In the genomic region with DNA sequence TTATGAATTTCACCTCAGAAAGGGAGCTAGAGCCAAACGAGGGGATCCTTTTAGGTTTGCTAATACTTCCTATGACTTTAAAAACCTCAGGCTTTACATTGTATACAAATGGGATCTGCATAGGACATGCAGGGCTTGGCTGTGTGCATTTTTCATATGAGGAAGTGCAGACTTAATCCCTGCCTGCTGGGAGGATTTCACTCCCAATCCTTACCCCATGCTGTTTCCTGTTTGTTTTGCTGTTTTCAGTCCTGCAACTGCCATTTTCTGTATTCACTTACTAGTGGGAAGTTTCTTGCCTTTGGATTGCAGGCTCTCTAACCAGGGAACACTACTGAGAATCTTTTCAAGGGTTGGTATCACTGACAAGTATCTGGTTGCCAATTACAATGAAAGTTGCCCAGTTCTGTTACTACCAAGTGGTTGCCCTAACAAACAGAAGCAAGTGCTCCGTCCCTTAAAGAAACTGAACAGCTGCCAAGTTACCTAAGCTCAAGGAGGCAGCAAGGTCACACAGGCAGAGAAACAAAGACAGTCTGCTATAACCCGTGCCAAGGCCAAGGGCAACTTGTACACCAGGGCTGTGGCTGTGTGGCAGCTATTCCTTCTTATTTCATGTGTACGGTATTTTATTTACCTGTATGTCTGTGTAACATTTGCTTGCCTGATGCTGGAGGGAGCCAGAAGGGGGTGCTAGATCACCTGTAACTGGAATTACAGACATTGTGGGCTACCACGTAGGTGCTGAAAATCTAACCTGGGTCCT, we compare ENCODE assay signal across 11 mouse cellular contexts. TPM values are rescaled to one million over a fixed set of nuclear protein-coding genes. Genes with fewer than 3 reads are reported as not detected.
DNase-seq lines count a peak whose midpoint lies in the region; ATAC-seq and TF ChIP-seq lines count a peak whose summit lies in the region.
"Had no signal": no experiment of that assay in that cellular context is flagged by ENCODE, and none has a peak within 500 bp of the region (broad histone marks: within the 10 kb centered on the region; RNA-seq: fewer than 3 reads in every experiment).

No protein-coding gene starts in this region.

- H3K4me3 ChIP-seq in heart, embryonic 11.5 days (ENCODE audit: low read depth, low read length), result no peak overlapping the region
- no peak overlapping the region for H3K4me3 ChIP-seq in MEL (ENCODE audit: control insufficient read depth in 1 of 2, insufficient read depth in 1 of 2, low read depth in 2 of 2, low read length in 2 of 2)
- H3K4me3 ChIP-seq in hindbrain, embryonic 12.5 days, result no peak overlapping the region
- H3K4me3 ChIP-seq: hindbrain, embryonic 13.5 days had no signal

- H3K9ac ChIP-seq in heart, embryonic 11.5 days (ENCODE audit: low read depth, low read length), result no peak overlapping the region
- no peak overlapping the region for H3K9ac ChIP-seq in MEL (ENCODE audit: control insufficient read depth, low read depth, low read length, poor library complexity, severe bottlenecking)
- H3K9ac ChIP-seq in hindbrain, embryonic 12.5 days, result no peak overlapping the region
- H3K9ac ChIP-seq: hindbrain, embryonic 13.5 days had no signal

- no peak overlapping the region for H3K27ac ChIP-seq in heart, embryonic 11.5 days (ENCODE audit: low read depth, low read length)
- no peak overlapping the region for H3K27ac ChIP-seq in MEL (ENCODE audit: control insufficient read depth, low read depth, low read length)
- no peak overlapping the region for H3K27ac ChIP-seq in hindbrain, embryonic 12.5 days
- H3K27ac ChIP-seq: hindbrain, embryonic 13.5 days had no signal

- H3K79me2 ChIP-seq in MEL (ENCODE audit: control insufficient read depth, insufficient read depth, low read length, poor library complexity), result no peaks in the 10 kb centered on the region

- 76% methylated on average over 5 of the region's 5 CpGs for WGBS in heart, embryonic 11.5 days (ENCODE audit: insufficient replicate concordance)
- 71% methylated on average over 5 of the region's 5 CpGs for WGBS in hindbrain, embryonic 12.5 days

- peak; percentile 11 to 23 for DNase-seq in heart, adult 18-20 months
- peak; percentile 28 to 59 for DNase-seq in lung, adult 18-20 months
- DNase-seq in lung, postnatal 14 days, result no peak
- DNase-seq in MEL (ENCODE audit: low read depth, low spot score), result peak; percentile 21
- DNase-seq in kidney, postnatal 25 days, result peak; percentile 28 to 46
- DNase-seq in layer of hippocampus, adult 8-10 months (ENCODE audit: low spot score in 2 of 2), result no peak
- DNase-seq: cerebellum, postnatal 25 days; layer of hippocampus, postnatal 36 days had no signal

- TF ChIP-seq POLR2A in MEL (IDR thresholded peaks at IDR 0.05; ENCODE audit: control insufficient read depth in 1 of 2, insufficient read depth in 1 of 2, low read depth in 1 of 2, low read length in 2 of 2, poor library complexity in 1 of 2), result no peak

- TF ChIP-seq CTCF in MEL (IDR thresholded peaks at IDR 0.05 in 2 of 3, conservative IDR thresholded peaks at IDR 0.05 in 1 of 3; ENCODE audit: control insufficient read depth in 1 of 3, insufficient read depth in 1 of 3, low read depth in 2 of 3, low read length in 3 of 3, poor library complexity in 1 of 3, severe bottlenecking in 1 of 3), result peak; percentile 21 to 41 (median 21); a peak in 4 of 6 replicates

- H3K36me3 ChIP-seq in heart, embryonic 11.5 days (ENCODE audit: control insufficient read depth, insufficient read depth, low read length), result peaks cover 3% of the 10 kb centered on the region; the same call in 1 of the 2 replicates
- H3K36me3 ChIP-seq in MEL (ENCODE audit: control insufficient read depth in 1 of 2, insufficient read depth in 2 of 2, low read length in 2 of 2), result peaks cover 0 to 4% of the 10 kb centered on the region in 2 experiments; a peak in 1 of 4 replicates
- peaks cover 4% of the 10 kb centered on the region for H3K36me3 ChIP-seq in hindbrain, embryonic 12.5 days

- peak; percentile 47 for TF ChIP-seq RAD21 in MEL (IDR thresholded peaks at IDR 0.05; ENCODE audit: low read depth, low read length)

- no peaks in the 10 kb centered on the region for H3K27me3 ChIP-seq in heart, embryonic 11.5 days (ENCODE audit: control insufficient read depth, insufficient read depth, low read length)
- H3K27me3 ChIP-seq in MEL (ENCODE audit: control insufficient read depth in 1 of 2, insufficient read depth in 2 of 2, low read length in 2 of 2), result no peaks in the 10 kb centered on the region
- H3K27me3 ChIP-seq in hindbrain, embryonic 12.5 days, result no peaks in the 10 kb centered on the region
- H3K27me3 ChIP-seq: hindbrain, embryonic 13.5 days had no signal

- H3K4me1 ChIP-seq in heart, embryonic 11.5 days (ENCODE audit: control insufficient read depth, insufficient read depth, low read length), result no peaks in the 10 kb centered on the region
- H3K4me1 ChIP-seq in MEL (ENCODE audit: control insufficient read depth in 1 of 2, insufficient read depth in 2 of 2, low read length in 2 of 2), result peaks cover 0 to 2% of the 10 kb centered on the region in 2 experiments; a peak in 1 of 4 replicates
- H3K4me1 ChIP-seq in hindbrain, embryonic 12.5 days, result no peaks in the 10 kb centered on the region
- H3K4me1 ChIP-seq: hindbrain, embryonic 13.5 days had no signal

- no peaks in the 10 kb centered on the region for H3K9me3 ChIP-seq in heart, embryonic 11.5 days (replicated peaks; ENCODE audit: control insufficient read depth, low read length)
- H3K9me3 ChIP-seq in MEL (replicated peaks; ENCODE audit: insufficient read depth, low read length), result no peaks in the 10 kb centered on the region
- H3K9me3 ChIP-seq in hindbrain, embryonic 12.5 days (replicated peaks), result no peaks in the 10 kb centered on the region
- H3K9me3 ChIP-seq: hindbrain, embryonic 13.5 days had no signal

- TF ChIP-seq EP300 in MEL (IDR thresholded peaks at IDR 0.05; ENCODE audit: low read depth in 1 of 2, low read length in 2 of 2), result no peak

- no peak for ATAC-seq in heart, embryonic 11.5 days (replicated peaks; ENCODE audit: insufficient number of reproducible peaks, low FRiP score, low TSS enrichment)
- ATAC-seq in hindbrain, embryonic 12.5 days (ENCODE audit: low FRiP score), result no peak

- no peak overlapping the region for H3K4me2 ChIP-seq in heart, embryonic 11.5 days
- no peak overlapping the region for H3K4me2 ChIP-seq in hindbrain, embryonic 12.5 days (replicated peaks)
- H3K4me2 ChIP-seq: hindbrain, embryonic 13.5 days had no signal

TF ChIP-seq in MEL, 35 proteins besides CTCF, POLR2A, EP300 and RAD21:
- TF ChIP-seq SMC3 (IDR thresholded peaks at IDR 0.05; ENCODE audit: low read depth, low read length) (peak; percentile 43), TCF12 (IDR thresholded peaks at IDR 0.05; ENCODE audit: low read depth, low read length) (no peak), NRF1 (IDR thresholded peaks at IDR 0.05; ENCODE audit: insufficient read depth, low read depth, low read length, poor library complexity, severe bottlenecking) (no peak), ZNF384 (IDR thresholded peaks at IDR 0.05; ENCODE audit: low read depth, low read length) (no peak), ZC3H11A (IDR thresholded peaks at IDR 0.05; ENCODE audit: low read depth, low read length) (peak; percentile 24), E2F4 (IDR thresholded peaks at IDR 0.05; ENCODE audit: borderline replicate concordance, low read depth, low read length) (no peak), RCOR1 (IDR thresholded peaks at IDR 0.05; ENCODE audit: low read depth, low read length) (no peak)

RNA-seq across cellular contexts. Expression of gene Supt3, which starts 12.2 kb away (rescaled TPM):
- total RNA-seq in heart, adult 18-20 months (2021), result 10 to 100 TPM; 16.4 to 18.4 TPM
- polyA plus RNA-seq in heart, embryonic 11.5 days (2014; fragmentation: Nextera tagmentation; extraction: Ambion mirVana), result 22.4 and 22.8 TPM in 2 replicates
- 7.0 and 7.6 TPM in 2 replicates for total RNA-seq in MEL (2012; rRNA removed)
- 10 to 100 TPM in 1 of 2 experiments, not detected in 1; 28.6 TPM for polyA plus RNA-seq in MEL (2012; ENCODE audit: insufficient read depth in 1 of 2, insufficient read length in 2 of 2, low read depth in 1 of 2, low replicate concordance in 2 of 2, missing spikeins in 1 of 2)
- 26.2 and 26.9 TPM in 2 replicates for polyA plus RNA-seq in hindbrain, embryonic 12.5 days (2016; fragmentation: Nextera tagmentation; extraction: Ambion mirVana)
- 10 to 100 TPM; 15.4 to 17.6 (median 16.1) TPM for total RNA-seq in layer of hippocampus, adult 8-10 months (2022)

RNA-seq across cellular contexts. Expression of gene Runx2, which starts 25.4 kb away (rescaled TPM):
- under 1 TPM; 0.35 to 0.41 TPM for total RNA-seq in heart, adult 18-20 months (2021)
- polyA plus RNA-seq in heart, embryonic 11.5 days (2014; fragmentation: Nextera tagmentation; extraction: Ambion mirVana), result 0.62 TPM in 2 replicates
- total RNA-seq in MEL (2012; rRNA removed), result not detected in 2 replicates
- polyA plus RNA-seq in MEL (2012; ENCODE audit: insufficient read depth in 1 of 2, insufficient read length in 2 of 2, low read depth in 1 of 2, low replicate concordance in 2 of 2, missing spikeins in 1 of 2), result not detected
- 4.6 and 7.8 TPM in 2 replicates for polyA plus RNA-seq in hindbrain, embryonic 12.5 days (2016; fragmentation: Nextera tagmentation; extraction: Ambion mirVana)
- total RNA-seq in layer of hippocampus, adult 8-10 months (2022), result 10 to 100 TPM; 13.2 to 17.8 (median 14.8) TPM

Comparison
In these comparisons a context has a peak if more than half of its experiments do, and no peak if none do; other contexts are left out.
1. DNase-seq: peak in heart, adult 18-20 months (2 of 2), lung, adult 18-20 months (2 of 2), MEL (single experiment) and kidney, postnatal 25 days (2 of 2); none in lung, postnatal 14 days (single experiment) and layer of hippocampus, adult 8-10 months (0 of 2).
2. RNA of gene Runx2, which starts 25.4 kb away (total RNA-seq): 13.2 to 17.8 TPM in layer of hippocampus, adult 8-10 months; 0.35 to 0.41 TPM in heart, adult 18-20 months and not detected in MEL; every median in the first group is over 10 times any median in the second.